Mouse (Mus musculus) T-helper 2 cell (primary cell): ENCODE measurements around the gene Nol4l.

Experiments
- in situ Hi-C: fragments of 300-600 bp; cut with MboI, MseI; formaldehyde crosslinking; loops from one replicate; pipeline ENCODE4 v1.15.1; 2025; ENCODE audit warnings: high pct_unique_total_duplicates

Nol4l gene

DNA sequence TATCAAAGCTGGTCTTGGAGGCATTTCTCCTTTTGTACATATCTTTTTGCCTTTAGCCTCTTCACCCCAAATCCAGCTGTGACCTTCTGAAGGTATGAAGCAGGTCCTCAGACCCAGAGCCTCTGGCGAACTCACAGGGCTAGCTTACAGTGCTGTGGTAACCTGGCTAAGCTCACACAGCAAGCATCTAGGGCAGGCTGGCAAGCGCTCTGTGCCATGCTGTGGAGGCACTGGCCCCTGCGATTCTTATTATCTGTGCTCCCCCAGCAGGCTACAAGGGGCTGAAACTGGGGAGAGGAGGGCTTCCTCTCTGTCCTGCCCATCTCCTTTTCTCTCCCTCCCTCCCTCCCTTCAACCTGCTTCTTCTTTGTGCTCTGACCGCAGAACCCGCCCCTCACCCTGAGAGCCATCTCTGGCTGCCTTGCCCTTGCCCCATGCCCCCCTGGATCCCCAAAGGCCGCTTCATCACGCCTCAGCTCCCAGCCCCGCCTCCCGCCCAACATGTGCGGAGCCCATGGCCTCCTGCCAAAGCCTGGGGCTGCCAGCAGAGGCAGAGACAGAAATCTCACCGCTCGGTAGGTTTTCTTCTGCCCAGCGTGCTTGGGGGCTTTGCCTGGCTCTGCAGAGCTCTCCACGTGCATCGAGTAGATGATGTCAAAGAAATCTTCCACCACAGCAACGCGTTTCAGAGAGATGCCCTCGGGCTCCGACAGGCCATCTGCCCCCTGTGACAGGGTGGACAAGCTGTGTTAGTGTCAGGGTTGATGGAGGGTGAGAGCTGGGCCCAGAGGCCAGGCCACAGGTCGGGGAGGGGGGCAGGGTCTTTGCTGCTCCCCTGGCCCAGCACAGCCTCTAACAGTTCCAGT, 46.4 kb downstream of the Nol4l start:
- in situ Hi-C loops: loop anchor here (5.0 kb wide), 1 partner anchor 99 kb away; no protein-coding TSS in a partner anchor

DNA sequence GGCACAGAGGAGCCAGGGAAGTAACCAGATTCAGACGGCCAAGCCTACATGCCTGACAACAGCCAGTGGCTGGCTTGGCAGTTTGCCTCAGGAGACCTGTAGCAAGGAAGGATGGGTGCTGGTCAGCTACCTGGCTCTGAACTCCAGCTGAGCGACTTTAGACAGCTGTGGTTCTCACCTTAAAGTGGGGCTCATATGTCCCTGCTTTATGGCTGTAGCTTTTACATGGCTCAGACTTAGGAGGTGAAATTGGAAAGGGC, 48.0 kb downstream of the Nol4l start:
- in situ Hi-C loops: loop anchor here (5.0 kb wide), 1 partner anchor 101 kb away; no protein-coding TSS in a partner anchor

- in situ Hi-C loops: loop anchor here (5.0 kb wide), 1 partner anchor 101 kb away; no protein-coding TSS in a partner anchor
Observed at GRCm38 (mm10) chr2:153481108-153481860, 48.5 kb downstream of the Nol4l start.

DNA sequence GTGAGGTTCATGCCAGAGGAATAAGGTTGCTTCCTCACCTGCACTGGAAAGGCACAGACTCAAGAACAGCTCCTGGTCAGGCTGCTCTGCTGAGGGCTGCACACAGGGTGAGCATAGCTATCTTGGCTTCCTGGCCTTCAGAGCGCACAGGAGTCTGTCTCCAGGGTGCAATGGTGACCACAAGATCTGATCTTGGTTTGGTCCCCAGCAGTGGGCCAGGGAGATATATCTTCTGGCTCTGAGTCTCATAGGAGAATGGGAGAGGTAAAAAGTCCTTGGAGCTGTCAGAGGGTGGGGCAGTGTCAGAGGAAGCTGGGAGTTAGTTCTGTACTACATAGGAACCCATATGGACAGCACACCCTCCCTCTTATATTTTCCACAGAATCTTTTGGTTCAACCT, 50.3 kb downstream of the Nol4l start:
- in situ Hi-C loops: no loop called here

- in situ Hi-C loops: no loop called here
Observed at GRCm38 (mm10) chr2:153478583-153478982, 51.2 kb downstream of the Nol4l start.

DNA sequence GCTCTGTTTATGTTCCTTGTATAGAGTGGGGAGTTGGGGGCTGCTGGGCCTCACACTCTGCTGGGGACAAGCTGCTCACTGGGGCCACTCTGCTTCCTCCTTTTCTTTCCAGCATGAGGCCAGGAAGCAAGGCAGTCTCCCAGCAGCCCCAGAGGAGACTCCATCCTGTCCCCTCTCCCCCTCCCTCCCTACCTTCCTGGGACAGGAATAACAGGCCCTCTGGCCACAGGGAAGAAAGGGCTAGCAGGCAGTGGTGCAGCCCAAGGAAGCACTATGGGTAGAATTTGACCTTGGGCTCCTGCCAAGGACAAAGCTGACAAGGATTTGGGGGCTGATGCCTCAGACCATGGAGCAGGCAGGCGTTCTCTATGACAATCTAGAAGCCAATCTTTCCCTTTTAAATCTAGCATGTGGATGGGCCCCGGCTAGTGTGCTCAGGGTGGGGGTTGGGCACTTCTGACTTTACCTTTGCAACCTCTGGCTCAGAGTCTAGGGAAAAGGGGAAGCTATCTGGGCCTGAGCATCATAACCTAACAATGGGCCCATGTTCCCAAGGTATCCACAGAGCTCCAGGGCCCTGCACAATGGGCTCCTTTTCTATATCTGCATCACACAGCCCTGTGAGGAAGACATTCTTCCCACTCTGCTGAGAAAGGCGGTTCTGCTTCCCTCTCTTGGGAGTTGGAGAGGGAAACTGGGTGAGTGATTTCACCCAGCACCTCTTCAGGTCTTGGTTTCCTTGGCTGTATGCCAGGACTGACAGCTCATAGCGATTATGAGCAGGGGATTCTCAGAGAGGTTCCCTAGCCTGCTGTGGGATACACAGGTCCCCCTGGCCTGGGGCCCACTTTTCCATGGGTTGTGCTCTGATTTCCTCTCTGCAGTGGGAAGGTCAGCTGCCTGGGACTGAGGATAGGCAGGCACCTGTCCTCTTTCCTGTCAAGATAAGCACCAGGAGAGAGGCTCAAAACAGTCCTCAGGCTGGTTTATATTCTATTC, 54.4 kb downstream of the Nol4l start:
- in situ Hi-C loops: no loop called here

- in situ Hi-C loops: no loop called here
Observed at GRCm38 (mm10) chr2:153470983-153471382, 58.8 kb downstream of the Nol4l start.

DNA sequence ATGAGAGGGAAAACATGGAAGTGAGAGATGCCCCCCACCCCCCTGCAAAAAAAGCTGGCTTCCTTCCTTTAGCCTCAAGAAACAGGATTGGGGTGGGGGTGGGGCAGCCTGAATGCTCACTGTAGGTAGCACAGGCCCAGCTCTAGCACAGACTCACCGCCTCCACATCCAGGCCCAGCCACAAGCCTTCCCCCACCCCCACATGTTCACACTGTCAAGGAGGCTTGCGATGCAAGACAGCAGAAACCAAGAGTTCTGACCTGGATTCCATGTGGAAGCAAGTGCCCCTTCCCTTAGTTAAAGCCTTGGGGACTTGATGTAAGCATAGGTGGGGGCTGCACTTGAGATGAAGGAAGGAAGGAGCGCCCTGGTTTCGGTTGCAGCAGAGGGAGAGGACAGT, 60.0 kb downstream of the Nol4l start:
- in situ Hi-C loops: no loop called here

GRCm38 (mm10) chr2:153469317-153469716, 60.5 kb downstream of the Nol4l start:
- in situ Hi-C loops: no loop called here

DNA sequence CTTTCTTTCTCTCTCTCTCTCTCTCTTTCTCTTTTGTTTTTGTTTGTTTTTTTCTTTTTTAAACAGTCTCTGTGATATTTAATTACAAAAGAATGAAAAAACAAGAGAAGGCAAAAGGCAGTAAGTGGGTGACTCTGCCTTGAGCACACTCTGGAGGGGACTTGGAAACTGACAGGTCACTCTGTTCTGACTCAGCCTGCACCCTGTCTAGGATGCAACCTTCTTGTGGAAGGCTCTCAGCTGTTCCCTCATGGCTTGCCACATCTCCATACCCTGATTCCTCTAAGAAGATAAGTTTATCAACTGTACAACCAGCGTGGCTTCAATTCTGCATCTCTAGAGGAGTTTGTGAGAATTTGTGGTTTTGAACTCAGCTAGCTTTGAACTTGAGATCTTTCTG, 62.4 kb downstream of the Nol4l start:
- in situ Hi-C loops: no loop called here

DNA sequence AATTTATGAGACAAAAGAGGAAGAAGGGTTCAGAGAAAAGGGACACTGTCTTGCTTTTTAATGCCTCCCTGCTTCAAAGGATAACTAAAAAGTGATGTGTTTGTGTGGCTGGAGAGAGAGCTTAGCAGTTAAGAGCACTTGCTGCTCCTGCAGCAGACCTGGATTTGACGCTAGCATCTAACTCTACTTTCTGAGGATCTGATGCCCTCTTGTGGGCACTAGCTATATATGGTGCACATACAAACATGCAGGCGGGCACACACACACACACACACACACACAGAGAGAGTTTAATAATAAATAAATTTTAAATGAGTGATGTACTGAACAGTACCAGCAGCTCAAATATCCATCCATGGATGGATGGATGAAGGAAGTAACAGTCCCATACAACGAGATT, 66.5 kb downstream of the Nol4l start:
- in situ Hi-C loops: no loop called here

GRCm38 (mm10) chr2:153458022-153458441, 71.7 kb downstream of the Nol4l start:
- in situ Hi-C loops: no loop called here

- in situ Hi-C loops: no loop called here
Observed at GRCm38 (mm10) chr2:153457467-153457866, 72.3 kb downstream of the Nol4l start.

GRCm38 (mm10) chr2:153454841-153455506, 74.8 kb downstream of the Nol4l start:
- in situ Hi-C loops: no loop called here

GRCm38 (mm10) chr2:153453961-153454759, 75.6 kb downstream of the Nol4l start:
- in situ Hi-C loops: no loop called here

DNA sequence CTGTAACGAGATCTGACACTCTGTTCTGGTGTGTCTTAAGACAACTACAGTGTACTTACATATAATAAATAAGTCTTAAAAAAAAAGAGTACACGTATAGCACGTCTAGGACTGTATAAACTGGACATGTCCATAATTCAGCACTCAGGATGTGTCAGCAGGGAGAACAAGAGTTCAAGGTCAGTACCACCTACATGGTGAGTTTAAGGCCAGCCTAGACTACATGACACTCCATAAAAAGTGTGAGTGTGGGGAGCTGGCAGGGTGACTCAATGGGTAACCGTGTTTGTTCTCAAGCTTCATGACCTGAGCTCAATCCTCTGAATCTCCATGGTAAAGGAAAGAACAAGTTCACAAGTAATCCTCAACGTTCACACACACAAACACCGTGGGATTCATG, 81.3 kb downstream of the Nol4l start:
- in situ Hi-C loops: no loop called here

DNA sequence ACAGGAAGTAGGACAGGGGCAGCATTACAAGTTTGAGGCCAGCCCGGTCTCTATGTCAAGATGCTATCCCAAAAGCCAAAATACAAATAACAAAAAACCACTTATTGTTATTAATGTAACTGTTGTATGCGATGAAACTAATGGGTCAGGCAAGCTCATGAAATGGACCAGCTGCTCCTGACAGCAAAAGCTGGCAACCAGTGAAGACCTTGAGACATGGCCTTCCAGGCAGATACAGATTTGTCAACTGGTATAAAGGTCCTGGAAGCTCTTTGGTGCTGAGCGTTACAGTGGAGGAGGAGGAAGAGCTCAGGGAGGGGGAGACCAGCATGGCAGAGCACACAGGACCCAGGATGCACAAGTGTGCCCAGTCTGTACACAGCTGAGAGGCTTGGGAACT, 82.1 kb downstream of the Nol4l start:
- in situ Hi-C loops: no loop called here

- in situ Hi-C loops: no loop called here
Observed at GRCm38 (mm10) chr2:153446476-153446875, 83.3 kb downstream of the Nol4l start.

DNA sequence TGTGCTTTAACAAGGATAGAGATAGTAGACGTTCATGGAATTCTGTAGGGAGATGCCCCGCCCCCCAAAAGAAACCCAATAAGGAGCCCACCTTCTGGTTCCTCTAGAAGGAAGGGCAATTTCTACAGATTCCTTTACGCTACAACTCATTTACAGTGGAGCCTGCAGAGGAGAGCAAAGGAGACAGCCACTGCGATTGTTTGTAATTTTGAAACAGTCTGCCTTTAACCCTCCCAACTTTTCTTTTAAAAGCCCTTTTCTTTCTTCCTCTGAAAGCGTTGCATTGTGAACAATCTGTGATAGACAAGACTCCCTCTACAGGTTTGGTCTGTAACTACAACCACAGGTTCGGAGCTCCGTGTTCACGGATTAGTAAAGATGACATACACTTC, 83.8 kb downstream of the Nol4l start:
- in situ Hi-C loops: no loop called here
